Mouse (Mus musculus) telencephalon, adult 2 months (tissue): ENCODE measurements at regions not wholly inside any gene's neighbourhood (a gene's known extent, or its start where the extent isn't known, plus 50 kb on each side); places are given as distances from the start of the nearest gene placed in this dataset.

Experiments used
- DNase-seq: peaks from one replicate; pipeline ENCODE4 v3.0.0-alpha.2; 2011; ENCODE audit warnings: low read depth, low spot score

- DNase-seq = no peak
These were observed 97.0 kb upstream of the Fshr start for GRCm38 (mm10) chr17:89297277-89298002.

GRCm38 (mm10) chr17:89281321-89281720 lies 80.8 kb upstream of the Fshr start:
- no peak for DNase-seq

GRCm38 (mm10) chr17:89272141-89272540 lies 71.7 kb upstream of the Fshr start:
- no peak for DNase-seq

GRCm38 (mm10) chr17:89255687-89256086 lies 55.2 kb upstream of the Fshr start:
- no peak for DNase-seq

DNA sequence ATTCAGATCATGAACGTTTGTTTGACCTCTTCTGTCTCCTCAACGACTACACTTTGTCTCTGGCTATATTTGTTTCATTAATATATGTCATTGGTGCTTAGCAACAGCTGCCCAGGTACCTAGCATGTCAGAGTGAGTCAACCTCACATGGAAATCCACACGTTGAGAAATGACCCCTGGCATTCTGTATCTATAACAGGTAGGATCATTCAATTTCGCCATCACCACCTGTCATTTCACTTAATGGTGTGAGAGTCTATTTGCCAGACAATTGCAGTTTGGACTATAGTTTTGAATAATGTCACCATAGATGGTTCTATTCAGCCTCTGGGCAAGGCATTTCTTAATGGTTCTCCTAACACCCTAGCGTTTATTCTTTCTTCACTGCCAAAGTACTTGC lies 50.3 kb upstream of the Fshr start:
- DNase-seq = no peak
